ENCODE assay signal across 9 mouse cellular contexts in the genomic region with DNA sequence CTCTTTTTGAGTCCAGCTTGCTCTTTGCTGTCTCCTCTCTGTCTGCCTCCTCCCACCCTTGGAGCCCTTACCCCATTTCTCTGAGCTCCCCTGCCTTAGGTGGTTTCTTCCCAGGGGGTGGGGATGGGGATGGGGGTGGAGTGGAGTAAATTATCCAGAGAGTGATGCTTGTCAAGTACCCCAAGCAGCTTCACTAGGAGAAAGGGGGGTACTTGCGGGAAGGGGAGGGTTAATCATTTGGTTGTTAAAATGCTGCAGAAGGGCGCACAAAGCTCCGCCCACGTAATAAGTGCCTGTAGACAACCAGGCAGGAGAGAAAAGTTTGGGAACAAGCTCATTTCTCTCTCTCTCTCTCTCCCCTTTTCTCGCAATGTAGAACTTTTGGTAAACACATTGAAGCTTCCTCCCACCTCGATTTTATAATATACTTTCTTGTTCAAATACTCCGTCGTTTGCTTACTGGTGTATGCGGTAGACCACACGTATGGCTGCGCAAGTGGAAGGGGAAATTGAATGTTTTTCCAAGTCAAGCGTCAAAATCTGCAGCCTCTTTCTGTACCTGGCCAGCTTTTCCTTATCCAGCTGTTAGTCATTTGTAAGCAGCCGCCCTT.
DNase-seq lines count a peak whose midpoint lies in the region; ATAC-seq and TF ChIP-seq lines count a peak whose summit lies in the region.
"Had no signal": no experiment of that assay in that cellular context is flagged by ENCODE, and none has a peak within 500 bp of the region (broad histone marks: within the 10 kb centered on the region; RNA-seq: fewer than 3 reads in every experiment).

No protein-coding gene starts in this region.

- no peak overlapping the region for H3K27ac ChIP-seq in kidney, embryonic 14.5 days (ENCODE audit: low read depth, low read length)
- H3K27ac ChIP-seq in hindbrain, embryonic 16.5 days (ENCODE audit: low read depth, low read length) = peak overlapping the region; percentile 75
- 0 out of 2 replicates have a peak overlapping the region, but pooled peaks have one; percentile 67 for H3K27ac ChIP-seq in midbrain, postnatal 0 days (ENCODE audit: low read depth, low read length)

- no peaks in the 10 kb centered on the region for H3K36me3 ChIP-seq in kidney, embryonic 14.5 days (ENCODE audit: control insufficient read depth, insufficient read depth, low read length)
- H3K36me3 ChIP-seq in hindbrain, embryonic 16.5 days (ENCODE audit: control insufficient read depth, insufficient read depth, low read length) = no peaks in the 10 kb centered on the region
- no peaks in the 10 kb centered on the region for H3K36me3 ChIP-seq in midbrain, postnatal 0 days (ENCODE audit: insufficient read depth, low read length)
- H3K36me3 ChIP-seq: G1E had no signal

- H3K9me3 ChIP-seq in kidney, embryonic 14.5 days (ENCODE audit: control insufficient read depth, low read length) = no peaks in the 10 kb centered on the region
- H3K9me3 ChIP-seq in hindbrain, embryonic 16.5 days (ENCODE audit: control insufficient read depth, low read length) = no peaks in the 10 kb centered on the region
- no peaks in the 10 kb centered on the region for H3K9me3 ChIP-seq in midbrain, postnatal 0 days (ENCODE audit: low read length)
- H3K9me3 ChIP-seq: G1E had no signal

- DNase-seq in kidney, postnatal 10 days = no peak
- DNase-seq in embryo, embryonic 11.5 days (ENCODE audit: low read depth, low spot score) = peak; percentile 3
- peak; percentile 17 for DNase-seq in midbrain, postnatal 0 days (ENCODE audit: low spot score)
- no peak for DNase-seq in adrenal gland, postnatal 36 days
- DNase-seq in layer of hippocampus, postnatal 25 days (ENCODE audit: extremely low spot score in 1 of 2, low spot score in 1 of 2) = no peak
- no peak for DNase-seq in kidney, adult 8-10 months

- WGBS in kidney, embryonic 14.5 days = under 1% methylated on average over 13 of the region's 13 CpGs
- WGBS in hindbrain, embryonic 16.5 days = under 1% methylated on average over 13 of the region's 13 CpGs
- 1% methylated on average over 13 of the region's 13 CpGs for WGBS in midbrain, postnatal 0 days

- no peaks in the 10 kb centered on the region for H3K27me3 ChIP-seq in kidney, embryonic 14.5 days (ENCODE audit: control insufficient read depth, insufficient read depth, low read length)
- no peaks in the 10 kb centered on the region for H3K27me3 ChIP-seq in hindbrain, embryonic 16.5 days (replicated peaks; ENCODE audit: control insufficient read depth, insufficient read depth, low read length)
- H3K27me3 ChIP-seq in midbrain, postnatal 0 days (ENCODE audit: insufficient read depth, low read length) = no peaks in the 10 kb centered on the region

- peak overlapping the region; percentile 50 for H3K4me2 ChIP-seq in kidney, embryonic 14.5 days (replicated peaks; ENCODE audit: low read depth, low read length)
- H3K4me2 ChIP-seq in hindbrain, embryonic 16.5 days (ENCODE audit: low read length) = peak overlapping the region; percentile 95
- H3K4me2 ChIP-seq in midbrain, postnatal 0 days (ENCODE audit: low read depth, low read length, poor library complexity, severe bottlenecking) = peak overlapping the region; percentile 73

- H3K4me3 ChIP-seq in kidney, embryonic 14.5 days (ENCODE audit: low read length) = peak overlapping the region; percentile 29
- H3K4me3 ChIP-seq in hindbrain, embryonic 16.5 days (ENCODE audit: low read length) = peak overlapping the region; percentile 53
- H3K4me3 ChIP-seq in midbrain, postnatal 0 days (ENCODE audit: low read depth, low read length) = peak overlapping the region; percentile 46

- H3K4me1 ChIP-seq in kidney, embryonic 14.5 days (ENCODE audit: control insufficient read depth, insufficient read depth, low read length) = no peaks in the 10 kb centered on the region
- peaks cover 5% of the 10 kb centered on the region for H3K4me1 ChIP-seq in hindbrain, embryonic 16.5 days (ENCODE audit: control insufficient read depth, insufficient read depth, low read depth, low read length)
- H3K4me1 ChIP-seq in midbrain, postnatal 0 days (ENCODE audit: insufficient read depth, low read length) = no peaks in the 10 kb centered on the region

- peak; percentile 57; the same call in 1 of the 2 replicates for ATAC-seq in kidney, embryonic 14.5 days (ENCODE audit: low FRiP score, low TSS enrichment)
- ATAC-seq in hindbrain, embryonic 16.5 days = peak; percentile 43
- no peak; the same call in 1 of the 2 replicates for ATAC-seq in midbrain, postnatal 0 days (ENCODE audit: low FRiP score)

- no peak for TF ChIP-seq CTCF in midbrain, postnatal 0 days (IDR thresholded peaks at IDR 0.05)

- H3K9ac ChIP-seq in kidney, embryonic 14.5 days (ENCODE audit: low read depth, low read length) = no peak overlapping the region
- peak overlapping the region; percentile 71 for H3K9ac ChIP-seq in hindbrain, embryonic 16.5 days (ENCODE audit: low read depth, low read length)
- peak overlapping the region; percentile 70 for H3K9ac ChIP-seq in midbrain, postnatal 0 days (replicated peaks; ENCODE audit: low read length, poor library complexity, severe bottlenecking)

Comparison
In these comparisons a context has a peak if more than half of its experiments do, and no peak if none do; other contexts are left out.
1. DNase-seq: peak in embryo, embryonic 11.5 days (single experiment) and midbrain, postnatal 0 days (single experiment); none in kidney, postnatal 10 days (single experiment), adrenal gland, postnatal 36 days (0 of 2), layer of hippocampus, postnatal 25 days (0 of 2) and kidney, adult 8-10 months (0 of 2).
2. Peak in every context shown above with its lines, with median percentiles within 50 percentile points of each other: H3K4me2 ChIP-seq and H3K4me3 ChIP-seq.